Mouse (Mus musculus) E14TG2a.4 (cell line): ENCODE measurements around the gene Srsf2.

Experiments used
- CTCF ChIP-seq: conservative IDR thresholded peaks from 2 replicates; pipeline ENCODE4 v1.5.1; 2014; ENCODE audit warnings: low read length
- NANOG ChIP-seq: IDR thresholded peaks from 2 replicates; pipeline ENCODE4 v1.6.1; 2014; ENCODE audit warnings: borderline replicate concordance, low read length, mixed read lengths

DNA sequence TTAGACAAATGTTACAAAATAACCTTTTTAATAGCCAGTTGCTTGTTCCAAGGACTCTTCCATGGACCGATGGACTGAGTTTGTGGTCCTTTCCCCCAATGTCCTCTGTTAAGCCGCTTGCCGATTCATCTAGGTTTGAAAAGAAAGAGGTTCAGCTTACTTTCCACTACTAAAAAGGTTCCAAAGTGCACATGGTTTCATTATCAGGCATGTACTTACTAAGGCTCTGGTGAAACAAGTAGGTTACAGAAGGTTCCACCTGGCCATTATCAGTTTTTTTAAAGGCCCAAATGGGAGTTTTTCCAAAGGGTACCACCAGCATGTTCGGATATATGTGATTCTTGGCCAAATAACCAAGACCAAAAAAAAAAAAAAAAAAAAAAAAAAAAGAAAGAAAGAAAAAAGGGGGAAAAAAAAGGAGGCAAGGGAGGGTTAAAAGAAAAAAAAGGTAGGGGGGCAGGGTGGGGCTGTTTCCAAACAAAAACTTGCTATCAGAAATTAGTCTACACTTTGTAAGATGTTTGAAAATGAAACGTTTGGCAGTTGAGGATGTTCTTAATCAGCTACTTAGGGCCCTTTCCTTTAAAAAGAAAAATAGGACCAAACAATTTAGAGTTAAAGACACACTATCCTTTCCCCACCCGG is 1.9 kb downstream of the Srsf2 start:
- TF ChIP-seq CTCF (no peak), NANOG (no peak)
